Comparison of ENCODE assay signal across 8 mouse cellular contexts in genomic region chr5:136953440-136953951, GRCm38 (mm10). TPM values are rescaled to one million over a fixed set of nuclear protein-coding genes. Genes with fewer than 3 reads are reported as not detected.
DNase-seq lines count a peak whose midpoint lies in the region; ATAC-seq and TF ChIP-seq lines count a peak whose summit lies in the region.

No protein-coding gene starts in this region.

- peak overlapping the region; percentile 86 for H3K9ac ChIP-seq in forebrain, embryonic 16.5 days (replicated peaks; ENCODE audit: low read depth, low read length)
- H3K9ac ChIP-seq in limb, embryonic 14.5 days (ENCODE audit: low read depth, low read length, severe bottlenecking): peak overlapping the region; percentile 73
- peak overlapping the region; percentile 83 for H3K9ac ChIP-seq in midbrain, postnatal 0 days (replicated peaks; ENCODE audit: low read length, poor library complexity, severe bottlenecking)

- H3K27ac ChIP-seq in forebrain, embryonic 16.5 days (ENCODE audit: low read length): peak overlapping the region; percentile 89
- H3K27ac ChIP-seq in limb, embryonic 14.5 days (replicated peaks; ENCODE audit: low read depth, low read length): no peak overlapping the region; the same call in 1 of the 2 replicates
- peak overlapping the region; percentile 86 for H3K27ac ChIP-seq in midbrain, postnatal 0 days (ENCODE audit: low read depth, low read length)

- no peaks in the 10 kb centered on the region for H3K9me3 ChIP-seq in forebrain, embryonic 16.5 days (ENCODE audit: control insufficient read depth, low read length)
- no peaks in the 10 kb centered on the region for H3K9me3 ChIP-seq in limb, embryonic 14.5 days (ENCODE audit: control insufficient read depth, low read length)
- H3K9me3 ChIP-seq in midbrain, postnatal 0 days (ENCODE audit: low read length): no peaks in the 10 kb centered on the region

- peaks cover 19% of the 10 kb centered on the region for H3K4me1 ChIP-seq in forebrain, embryonic 16.5 days (replicated peaks; ENCODE audit: control insufficient read depth, insufficient read depth, low read length)
- peaks cover 6% of the 10 kb centered on the region for H3K4me1 ChIP-seq in limb, embryonic 14.5 days (ENCODE audit: control insufficient read depth, insufficient read depth, low read length)
- peaks cover 15% of the 10 kb centered on the region for H3K4me1 ChIP-seq in midbrain, postnatal 0 days (ENCODE audit: insufficient read depth, low read length)

- peak; percentile 45 for DNase-seq in frontal cortex, postnatal 36 days (ENCODE audit: low spot score in 2 of 2)
- no peak for DNase-seq in frontal cortex, postnatal 14 days (ENCODE audit: low spot score in 2 of 2)
- DNase-seq in adrenal gland, postnatal 36 days: peak; percentile 40 to 54
- peak; percentile 20 for DNase-seq in induced T-regulatory cell, adult 2 months (ENCODE audit: low read depth)
- no peak for DNase-seq in limb, embryonic 14.5 days (ENCODE audit: low spot score)
- DNase-seq in midbrain, postnatal 0 days (ENCODE audit: low spot score): peak; percentile 21
- DNase-seq in ovary, postnatal 10 days (ENCODE audit: low spot score): no peak

- no peaks in the 10 kb centered on the region for H3K27me3 ChIP-seq in forebrain, embryonic 16.5 days (replicated peaks; ENCODE audit: control insufficient read depth, insufficient read depth, low read length)
- H3K27me3 ChIP-seq in limb, embryonic 14.5 days (ENCODE audit: control insufficient read depth, insufficient read depth, low read length): no peaks in the 10 kb centered on the region
- no peaks in the 10 kb centered on the region for H3K27me3 ChIP-seq in midbrain, postnatal 0 days (ENCODE audit: insufficient read depth, low read length)

- no peak for ATAC-seq in forebrain, embryonic 16.5 days
- peak; percentile 16; the same call in 1 of the 2 replicates for ATAC-seq in limb, embryonic 14.5 days (ENCODE audit: low FRiP score, low read depth)
- ATAC-seq in midbrain, postnatal 0 days (ENCODE audit: low FRiP score): 0 out of 2 replicates have a peak, but pooled peaks have one; percentile 22

- peak overlapping the region; percentile 80 for H3K4me2 ChIP-seq in forebrain, embryonic 16.5 days (ENCODE audit: low read length)
- H3K4me2 ChIP-seq in limb, embryonic 14.5 days (replicated peaks; ENCODE audit: low read depth, low read length, severe bottlenecking): peak overlapping the region; percentile 67
- H3K4me2 ChIP-seq in midbrain, postnatal 0 days (ENCODE audit: low read depth, low read length, poor library complexity, severe bottlenecking): peak overlapping the region; percentile 74

- TF ChIP-seq POLR2A in limb, embryonic 14.5 days (IDR thresholded peaks at IDR 0.05; ENCODE audit: borderline replicate concordance, extremely low read depth, insufficient read depth, insufficient read length): no peak

- H3K36me3 ChIP-seq in forebrain, embryonic 16.5 days (ENCODE audit: control insufficient read depth, insufficient read depth): no peaks in the 10 kb centered on the region
- H3K36me3 ChIP-seq in limb, embryonic 14.5 days (ENCODE audit: control insufficient read depth, insufficient read depth, low read length): peaks cover 4% of the 10 kb centered on the region; the same call in 1 of the 2 replicates
- no peaks in the 10 kb centered on the region for H3K36me3 ChIP-seq in midbrain, postnatal 0 days (ENCODE audit: insufficient read depth, low read length)

- peak overlapping the region; percentile 68 for H3K4me3 ChIP-seq in forebrain, embryonic 16.5 days (replicated peaks; ENCODE audit: low read length)
- H3K4me3 ChIP-seq in limb, embryonic 14.5 days (replicated peaks; ENCODE audit: low read length): peak overlapping the region; percentile 66
- H3K4me3 ChIP-seq in midbrain, postnatal 0 days (ENCODE audit: low read depth, low read length): peak overlapping the region; percentile 70

- TF ChIP-seq CTCF in midbrain, postnatal 0 days (IDR thresholded peaks at IDR 0.05): no peak

- 1% methylated on average over 12 of the region's 12 CpGs for WGBS in forebrain, embryonic 16.5 days
- 3% methylated on average over 12 of the region's 12 CpGs for WGBS in limb, embryonic 14.5 days
- WGBS in midbrain, postnatal 0 days: 2% methylated on average over 12 of the region's 12 CpGs

RNA-seq across cellular contexts. Expression of gene Fis1, which starts 0.4 kb away (rescaled TPM):
- total RNA-seq in adrenal gland, postnatal 36 days (2021): 100 to 1,000 TPM; 200 to 208 TPM
- polyA plus RNA-seq in forebrain, embryonic 16.5 days (2015; fragmentation: Nextera tagmentation; extraction: Ambion mirVana): 292 and 326 TPM in 2 replicates
- 194 and 225 TPM in 2 replicates for polyA plus RNA-seq in limb, embryonic 14.5 days (2012; rRNA removed)
- 284 and 300 TPM in 2 replicates for polyA plus RNA-seq in limb, embryonic 14.5 days (2014; fragmentation: Nextera tagmentation; extraction: Ambion mirVana)
- 217 and 246 TPM in 2 replicates for total RNA-seq in midbrain, postnatal 0 days (2014; rRNA removed)
- polyA plus RNA-seq in midbrain, postnatal 0 days (2015; fragmentation: Nextera tagmentation; extraction: Ambion mirVana): 391 and 425 TPM in 2 replicates

RNA-seq across cellular contexts. Expression of gene Cldn15, which starts 12.9 kb away (rescaled TPM):
- 10 to 100 TPM; 11.3 to 15.9 TPM for total RNA-seq in adrenal gland, postnatal 36 days (2021)
- 0.21 and 0.58 TPM in 2 replicates for polyA plus RNA-seq in forebrain, embryonic 16.5 days (2015; fragmentation: Nextera tagmentation; extraction: Ambion mirVana)
- polyA plus RNA-seq in limb, embryonic 14.5 days (2012; rRNA removed): 0.60 and 0.74 TPM in 2 replicates
- polyA plus RNA-seq in limb, embryonic 14.5 days (2014; fragmentation: Nextera tagmentation; extraction: Ambion mirVana): 0.28 TPM in 1 of 2 replicates, not detected in the other
- 0.38 and 0.52 TPM in 2 replicates for total RNA-seq in midbrain, postnatal 0 days (2014; rRNA removed)
- 0.07 and 0.32 TPM in 2 replicates for polyA plus RNA-seq in midbrain, postnatal 0 days (2015; fragmentation: Nextera tagmentation; extraction: Ambion mirVana)

RNA-seq across cellular contexts. Expression of gene Plod3, which starts 33.3 kb away (rescaled TPM):
- total RNA-seq in adrenal gland, postnatal 36 days (2021): 10 to 100 TPM; 67.5 to 78.8 TPM
- polyA plus RNA-seq in forebrain, embryonic 16.5 days (2015; fragmentation: Nextera tagmentation; extraction: Ambion mirVana): 31.6 and 36.5 TPM in 2 replicates
- polyA plus RNA-seq in limb, embryonic 14.5 days (2012; rRNA removed): 114 and 126 TPM in 2 replicates
- 54.0 and 55.1 TPM in 2 replicates for polyA plus RNA-seq in limb, embryonic 14.5 days (2014; fragmentation: Nextera tagmentation; extraction: Ambion mirVana)
- total RNA-seq in midbrain, postnatal 0 days (2014; rRNA removed): 44.5 and 68.1 TPM in 2 replicates
- 26.7 and 29.3 TPM in 2 replicates for polyA plus RNA-seq in midbrain, postnatal 0 days (2015; fragmentation: Nextera tagmentation; extraction: Ambion mirVana)

RNA-seq across cellular contexts. Expression of gene Znhit1, which starts 34.3 kb away (rescaled TPM):
- 10 to 100 TPM; 84.0 to 97.9 TPM for total RNA-seq in adrenal gland, postnatal 36 days (2021)
- polyA plus RNA-seq in forebrain, embryonic 16.5 days (2015; fragmentation: Nextera tagmentation; extraction: Ambion mirVana): 107 and 131 TPM in 2 replicates
- 82.4 and 82.7 TPM in 2 replicates for polyA plus RNA-seq in limb, embryonic 14.5 days (2012; rRNA removed)
- 105 and 112 TPM in 2 replicates for polyA plus RNA-seq in limb, embryonic 14.5 days (2014; fragmentation: Nextera tagmentation; extraction: Ambion mirVana)
- total RNA-seq in midbrain, postnatal 0 days (2014; rRNA removed): 85.4 and 100 TPM in 2 replicates
- polyA plus RNA-seq in midbrain, postnatal 0 days (2015; fragmentation: Nextera tagmentation; extraction: Ambion mirVana): 153 and 176 TPM in 2 replicates

RNA-seq across cellular contexts. Expression of gene Ift22, which starts 45.5 kb away (rescaled TPM):
- 10 to 100 TPM; 31.9 to 39.4 TPM for total RNA-seq in adrenal gland, postnatal 36 days (2021)
- polyA plus RNA-seq in forebrain, embryonic 16.5 days (2015; fragmentation: Nextera tagmentation; extraction: Ambion mirVana): 112 and 114 TPM in 2 replicates
- 23.4 and 28.8 TPM in 2 replicates for polyA plus RNA-seq in limb, embryonic 14.5 days (2012; rRNA removed)
- 56.6 and 58.9 TPM in 2 replicates for polyA plus RNA-seq in limb, embryonic 14.5 days (2014; fragmentation: Nextera tagmentation; extraction: Ambion mirVana)
- total RNA-seq in midbrain, postnatal 0 days (2014; rRNA removed): 33.5 and 42.3 TPM in 2 replicates
- 122 and 137 TPM in 2 replicates for polyA plus RNA-seq in midbrain, postnatal 0 days (2015; fragmentation: Nextera tagmentation; extraction: Ambion mirVana)

Comparison
In these comparisons a context has a peak if more than half of its experiments do, and no peak if none do; other contexts are left out.
1. DNase-seq: peak in frontal cortex, postnatal 36 days (2 of 2), adrenal gland, postnatal 36 days (2 of 2), induced T-regulatory cell, adult 2 months (single experiment) and midbrain, postnatal 0 days (single experiment); none in frontal cortex, postnatal 14 days (0 of 2), limb, embryonic 14.5 days (single experiment) and ovary, postnatal 10 days (single experiment).
2. Peak in every context shown above with its lines, with median percentiles within 50 percentile points of each other: H3K4me2 ChIP-seq, H3K4me3 ChIP-seq and H3K9ac ChIP-seq.